Mouse (Mus musculus) forebrain, embryonic 13.5 days (tissue): ENCODE results near the gene Ksr1. TPM values are rescaled to one million over a fixed set of nuclear protein-coding genes. Genes with fewer than 3 reads are reported as not detected.
"Not testable (repeated sequence)": the region's sequence is repeated elsewhere in the genome, so short reads cannot be mapped to it uniquely, and the experiment has no call there.

Source experiments
- ATAC-seq: fragments of 200-750 bp; cut with Nextera tagmentation; 2 replicates; pipeline ENCODE4 v1.8.0; 2017
- H3K27ac ChIP-seq: fragments of 300-500 bp; sonication (generic); 2 replicates; pipeline ENCODE4 v1.5.1; 2015; ENCODE audit warnings: inconsistent platforms, mild to moderate bottlenecking, moderate library complexity
- H3K27me3 ChIP-seq: fragments of 300-500 bp; sonication (generic); 2 replicates; pipeline ENCODE4 v1.6.1; 2015; ENCODE audit warnings: mild to moderate bottlenecking, inconsistent platforms
- H3K36me3 ChIP-seq: fragments of 300-500 bp; sonication (generic); 2 replicates; pipeline ENCODE4 v1.6.1; 2015; ENCODE audit warnings: mild to moderate bottlenecking, inconsistent platforms; ENCODE audit not compliant: poor library complexity, severe bottlenecking
- H3K4me1 ChIP-seq: fragments of 300-500 bp; sonication (generic); 2 replicates; pipeline ENCODE4 v1.6.1; 2015; ENCODE audit warnings: inconsistent platforms
- H3K4me2 ChIP-seq: fragments of 300-500 bp; sonication (generic); 2 replicates; pipeline ENCODE4 v1.6.1; 2015; ENCODE audit warnings: inconsistent platforms, mild to moderate bottlenecking, moderate library complexity
- H3K4me3 ChIP-seq: fragments of 300-500 bp; sonication (generic); 2 replicates; pipeline ENCODE4 v1.5.1; 2015; ENCODE audit warnings: mild to moderate bottlenecking, inconsistent platforms
- H3K9ac ChIP-seq: fragments of 300-500 bp; sonication (generic); 2 replicates; pipeline ENCODE4 v1.6.1; 2015; ENCODE audit warnings: mild to moderate bottlenecking, inconsistent platforms
- H3K9me3 ChIP-seq: fragments of 300-500 bp; sonication (generic); replicated peaks from 2 replicates; pipeline ENCODE4 v1.6.1; 2016; ENCODE audit warnings: inconsistent platforms
- WGBS: fragments of 180-500 bp; shearing (Covaris S2); methylation state at CpG from one replicate; pipeline ENCODE4 v1.1.7; 2015; 5-methylcytosine and 5-hydroxymethylcytosine counted together
- polyA plus RNA-seq: library from polyadenylated mRNA; unstranded; fragments of >200 nt; fragmentation: Nextera tagmentation; extraction: Ambion mirVana; gene quantifications from 2 replicates; pipeline ENCODE4 v1.2.1, GENCODE M21; 2015

Gene Ksr1
- polyA plus RNA-seq, 1 experiment from 2014 or later: 4.1 TPM

DNA sequence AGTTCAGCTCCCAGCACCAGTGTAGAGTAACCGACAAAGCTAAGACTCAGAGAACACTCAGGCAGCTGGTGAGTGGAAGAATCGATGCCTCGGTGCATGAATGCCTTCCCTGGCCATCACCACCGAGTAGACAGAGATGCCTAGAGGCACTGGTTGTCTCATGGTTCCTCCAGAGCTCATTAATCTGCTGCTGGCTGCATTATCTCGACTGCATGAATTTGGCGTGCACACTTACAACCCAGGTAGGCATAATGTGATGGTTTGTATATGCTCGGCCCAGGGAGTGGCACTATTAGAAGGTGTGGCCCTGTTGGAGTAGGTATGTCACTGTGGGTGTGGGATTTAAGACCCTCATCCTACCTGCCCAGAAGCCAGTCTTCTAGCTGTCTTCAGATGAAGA, 137.3 kb downstream of the Ksr1 start:
- no peak overlapping the region for H3K9ac ChIP-seq
- H3K36me3 ChIP-seq: no peaks in the 10 kb centered on the region
- H3K27ac ChIP-seq: no peak overlapping the region
- no peaks in the 10 kb centered on the region for H3K9me3 ChIP-seq
- 91% methylated on average over 7 of the region's 7 CpGs for WGBS
- no peak for ATAC-seq
- no peaks in the 10 kb centered on the region for H3K4me1 ChIP-seq
- H3K27me3 ChIP-seq: no peaks in the 10 kb centered on the region
- H3K4me2 ChIP-seq: no peak overlapping the region
- H3K4me3 ChIP-seq: no peak overlapping the region

DNA sequence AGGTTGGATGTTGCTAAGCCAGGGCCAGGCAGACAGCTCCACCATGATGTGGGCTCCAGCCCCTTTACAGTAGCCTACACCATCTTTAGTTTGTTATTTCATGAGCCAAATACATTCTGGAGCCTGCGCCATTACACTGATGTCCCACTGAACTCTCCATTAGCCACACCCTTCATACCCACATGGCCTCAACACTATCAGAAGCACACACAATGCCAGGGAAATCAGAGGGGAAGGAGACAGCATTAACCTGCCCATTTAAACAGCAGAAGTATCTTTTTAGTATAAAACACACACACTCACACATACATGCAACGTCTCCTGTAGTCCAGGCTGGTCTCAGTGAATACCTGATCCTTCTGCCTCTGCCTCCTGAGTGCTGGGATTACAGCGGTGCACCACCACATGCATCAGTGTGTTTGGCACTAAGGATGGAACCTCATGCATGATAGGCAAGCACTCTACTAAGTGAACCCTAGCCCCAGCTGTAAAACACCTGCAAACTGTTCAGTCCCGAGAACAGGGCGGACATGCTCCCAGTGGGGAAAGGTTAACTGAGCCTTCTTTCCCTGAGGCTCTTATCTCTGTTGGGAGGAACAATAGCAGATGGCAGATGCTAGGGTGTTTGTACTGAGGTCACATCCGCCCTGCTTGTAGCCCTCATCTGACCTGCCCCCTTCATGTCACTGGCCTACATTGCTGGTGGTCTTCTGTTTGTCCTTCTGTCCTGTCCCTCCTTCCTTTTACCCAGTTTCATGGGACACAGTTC, 138.0 kb downstream of the Ksr1 start:
- Histone ChIP-seq H3K36me3 (no peaks in the 10 kb centered on the region), H3K27me3 (no peaks in the 10 kb centered on the region), H3K9ac (no peak overlapping the region), H3K4me1 (no peaks in the 10 kb centered on the region), H3K4me3 (no peak overlapping the region), H3K9me3 (no peaks in the 10 kb centered on the region), H3K27ac (no peak overlapping the region), H3K4me2 (no peak overlapping the region)
- no peak for ATAC-seq
- WGBS: 88% methylated on average over 6 of the region's 6 CpGs

DNA sequence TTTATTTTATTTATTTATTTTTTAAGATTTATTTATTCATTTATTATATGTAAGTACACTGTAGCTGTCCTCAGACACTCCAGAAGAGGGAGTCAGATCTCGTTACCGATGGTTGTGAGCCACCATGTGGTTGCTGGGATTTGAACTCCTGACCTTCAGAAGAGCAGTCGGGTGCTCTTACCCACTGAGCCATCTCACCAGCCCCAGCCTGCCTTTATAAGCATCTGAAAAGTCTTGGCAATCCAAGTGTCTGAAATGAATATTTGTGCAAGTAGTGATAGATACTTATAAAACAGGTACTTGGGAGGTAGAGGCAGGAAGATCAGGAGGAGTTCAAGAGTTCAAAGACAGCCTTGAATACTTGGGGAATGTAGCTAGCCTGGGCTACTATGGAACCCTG, 138.9 kb downstream of the Ksr1 start:
- not testable (repeated sequence) for H3K9ac ChIP-seq, H3K4me2 ChIP-seq, H3K4me1 ChIP-seq, H3K27ac ChIP-seq, H3K36me3 ChIP-seq, H3K27me3 ChIP-seq, H3K4me3 ChIP-seq, ATAC-seq, H3K9me3 ChIP-seq
- WGBS: 87% methylated on average over 3 of the region's 3 CpGs

DNA sequence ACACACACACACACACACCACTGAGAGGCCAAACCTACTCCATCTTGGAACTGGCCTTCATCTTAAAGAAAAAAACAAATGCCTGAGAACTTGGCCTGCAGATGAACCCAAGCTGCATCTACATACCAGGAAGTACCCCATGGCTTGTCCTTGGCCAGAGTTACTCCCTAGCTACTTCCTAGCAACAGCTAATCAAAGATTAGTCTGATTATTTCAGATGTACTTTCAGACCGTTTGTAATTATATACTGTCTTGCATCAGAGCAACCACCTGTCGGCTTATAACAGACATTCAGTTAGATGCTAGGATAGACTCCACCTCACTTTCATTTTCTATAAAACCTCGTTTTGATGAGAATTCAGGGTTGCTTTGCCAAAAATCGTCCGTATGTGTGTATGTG, 139.8 kb downstream of the Ksr1 start:
- no peak overlapping the region for H3K4me3 ChIP-seq
- 67% methylated on average over 5 of the region's 5 CpGs for WGBS

DNA sequence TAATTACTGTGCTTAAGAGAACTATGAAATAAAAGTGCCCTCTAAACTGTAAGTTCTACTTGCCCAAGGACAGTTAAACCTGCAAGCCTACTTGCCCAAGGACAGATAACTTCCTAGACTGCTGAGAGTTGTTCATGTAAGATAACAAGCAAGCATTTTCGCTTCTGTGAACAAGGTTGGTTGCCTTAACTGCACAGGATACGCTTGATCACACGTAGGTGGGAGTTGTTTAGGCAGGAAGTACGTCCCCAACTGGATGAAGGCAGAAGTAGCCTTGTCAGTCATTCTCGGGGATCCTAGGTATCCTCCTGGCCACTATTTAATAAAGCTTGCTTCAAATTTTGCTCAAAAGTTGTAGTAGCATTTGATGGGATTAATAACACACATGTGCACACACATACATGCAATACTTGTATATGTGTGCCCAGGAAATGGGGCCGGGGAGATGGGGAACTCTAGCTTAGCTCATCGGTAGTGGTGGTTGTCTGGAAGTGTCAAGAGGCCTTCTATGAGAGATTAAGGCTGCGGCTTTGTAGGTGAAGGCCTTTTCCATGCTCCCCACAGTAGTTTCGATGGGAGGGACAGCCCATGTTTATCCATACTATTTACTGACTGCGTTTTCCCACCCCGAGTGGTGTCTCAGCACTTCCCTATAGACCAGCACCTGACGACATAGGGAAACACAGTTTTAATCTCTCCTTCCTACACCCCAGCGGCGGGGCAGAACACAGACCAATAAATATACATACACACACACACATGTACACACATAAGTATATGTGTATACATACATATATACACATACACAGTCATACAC, 140.4 kb downstream of the Ksr1 start:
- Histone ChIP-seq H3K9me3 (no peaks in the 10 kb centered on the region), H3K36me3 (no peaks in the 10 kb centered on the region), H3K4me2 (no peak overlapping the region), H3K27me3 (no peaks in the 10 kb centered on the region), H3K4me1 (no peaks in the 10 kb centered on the region), H3K9ac (no peak overlapping the region), H3K4me3 (no peak overlapping the region), H3K27ac (no peak overlapping the region)
- no peak for ATAC-seq
- WGBS: 90% methylated on average over 14 of the region's 14 CpGs

More for the DNA sequence above, 139.8 kb downstream of the Ksr1 start:
- no peak for ATAC-seq
- Histone ChIP-seq H3K36me3 (no peaks in the 10 kb centered on the region), H3K27me3 (no peaks in the 10 kb centered on the region), H3K27ac (no peak overlapping the region), H3K9ac (no peak overlapping the region), H3K4me1 (no peaks in the 10 kb centered on the region), H3K9me3 (no peaks in the 10 kb centered on the region), H3K4me2 (no peak overlapping the region)

DNA sequence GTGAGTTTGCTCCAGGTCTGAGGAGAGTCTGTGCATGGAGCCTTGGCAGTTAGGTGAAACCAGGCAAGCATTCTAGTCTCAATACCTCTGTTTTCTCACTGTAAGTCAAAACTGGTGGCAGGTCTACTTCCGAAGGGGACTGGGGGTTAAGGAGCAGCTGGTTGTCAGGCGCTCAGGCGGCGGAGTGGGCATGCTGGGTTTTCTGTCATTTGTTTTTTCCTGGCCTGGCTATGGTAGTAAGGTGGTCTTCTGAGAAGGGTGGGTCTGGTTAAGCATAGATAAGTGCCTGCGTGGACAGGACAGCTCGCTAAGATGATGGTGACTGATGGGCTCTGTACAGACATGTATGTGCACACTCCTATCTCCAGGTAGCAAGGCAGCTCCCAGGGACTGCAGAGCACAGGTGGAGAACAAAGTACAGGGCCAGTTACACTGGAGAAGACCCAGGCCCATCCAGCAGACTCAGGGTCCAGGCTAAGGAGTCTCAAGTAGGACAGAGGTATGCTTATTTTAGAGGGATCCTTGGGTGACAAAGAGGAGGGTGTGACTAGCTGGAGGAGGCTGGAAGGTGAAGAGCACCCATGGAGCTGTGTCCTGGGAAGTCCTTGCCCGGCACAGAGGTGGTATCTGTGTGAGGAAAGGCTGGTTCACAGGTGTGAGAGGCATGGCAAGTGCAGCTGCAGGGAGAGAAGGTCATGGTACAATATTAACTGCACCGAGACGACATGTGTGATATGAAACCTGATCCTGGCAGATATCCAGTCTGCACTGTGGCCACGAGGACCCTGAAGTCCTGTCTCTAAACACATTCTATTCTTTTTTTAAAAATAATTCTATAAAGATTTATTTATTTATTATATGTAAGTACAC, 142.2 kb downstream of the Ksr1 start:
- H3K4me1 ChIP-seq: no peaks in the 10 kb centered on the region
- H3K9me3 ChIP-seq: no peaks in the 10 kb centered on the region
- 91% methylated on average over 10 of the region's 10 CpGs for WGBS
- no peak for ATAC-seq
- no peaks in the 10 kb centered on the region for H3K36me3 ChIP-seq
- no peak overlapping the region for H3K4me3 ChIP-seq
- no peaks in the 10 kb centered on the region for H3K27me3 ChIP-seq
- no peak overlapping the region for H3K27ac ChIP-seq
- no peak overlapping the region for H3K4me2 ChIP-seq
- H3K9ac ChIP-seq: no peak overlapping the region

DNA sequence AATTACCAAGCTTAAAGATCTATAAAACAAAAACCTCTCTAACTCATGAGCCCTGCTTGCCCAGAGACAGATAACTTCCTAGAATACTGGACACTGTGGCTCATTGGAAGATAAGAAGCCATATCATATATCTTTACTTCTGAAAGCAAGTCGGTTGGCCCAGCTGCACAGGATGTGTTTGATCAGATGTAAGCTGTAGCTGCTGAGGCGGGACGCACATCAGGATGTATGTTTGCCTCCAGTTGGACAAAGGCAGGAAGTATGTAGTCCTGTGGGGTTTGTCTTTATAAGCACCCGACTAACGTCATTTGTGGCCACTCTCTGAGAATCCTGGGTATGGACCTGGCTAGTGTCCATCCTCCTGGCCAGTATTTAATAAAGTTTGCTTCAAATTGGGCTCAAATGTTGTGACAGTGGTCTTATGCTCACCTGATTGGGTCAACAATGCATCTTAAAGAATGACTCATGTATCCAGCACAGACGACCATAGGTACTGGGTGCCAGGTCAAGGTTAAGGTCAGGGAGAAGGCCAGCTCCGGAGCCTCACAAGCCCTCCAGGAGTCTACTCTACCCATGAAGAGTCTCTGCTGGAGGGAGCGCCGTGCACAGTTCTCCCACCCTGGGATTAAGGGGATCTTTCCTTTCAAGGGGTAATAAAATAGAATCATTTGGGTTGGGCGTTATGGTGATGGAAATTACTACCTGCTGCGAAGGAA, 143.0 kb downstream of the Ksr1 start:
- H3K27ac ChIP-seq: no peak overlapping the region
- no peak overlapping the region for H3K9ac ChIP-seq
- H3K4me2 ChIP-seq: no peak overlapping the region
- H3K9me3 ChIP-seq: no peaks in the 10 kb centered on the region
- no peaks in the 10 kb centered on the region for H3K27me3 ChIP-seq
- no peak overlapping the region for H3K4me3 ChIP-seq
- no peak for ATAC-seq
- 87% methylated on average over 11 of the region's 11 CpGs for WGBS
- H3K4me1 ChIP-seq: no peaks in the 10 kb centered on the region
- no peaks in the 10 kb centered on the region for H3K36me3 ChIP-seq

DNA sequence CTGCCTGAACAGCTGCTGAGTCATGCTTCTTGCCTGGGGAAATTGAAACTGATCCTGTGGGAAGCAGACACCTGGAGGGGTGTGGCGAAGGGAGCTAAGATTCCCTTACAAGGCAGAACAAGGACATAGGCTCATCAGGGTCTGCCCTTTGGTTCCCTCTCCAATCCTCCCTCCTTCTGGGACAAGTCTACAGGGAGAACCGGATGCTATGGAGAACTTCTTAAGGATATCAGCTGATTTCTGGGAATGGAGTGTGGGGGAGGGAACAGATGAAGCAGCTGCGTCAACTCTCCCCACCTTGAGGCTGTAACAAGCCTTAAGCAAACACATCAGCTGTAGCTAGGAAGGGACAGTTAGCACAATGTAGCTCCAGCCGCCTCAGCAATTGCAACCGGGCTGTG, 143.7 kb downstream of the Ksr1 start:
- Histone ChIP-seq H3K27me3 (no peaks in the 10 kb centered on the region), H3K4me2 (no peak overlapping the region), H3K4me1 (no peaks in the 10 kb centered on the region), H3K27ac (no peak overlapping the region), H3K36me3 (no peaks in the 10 kb centered on the region), H3K4me3 (no peak overlapping the region), H3K9ac (no peak overlapping the region), H3K9me3 (peaks cover 3% of the 10 kb centered on the region; the same call in 1 of the 2 replicates)
- no peak for ATAC-seq
- WGBS: 83% methylated on average over 5 of the region's 5 CpGs

DNA sequence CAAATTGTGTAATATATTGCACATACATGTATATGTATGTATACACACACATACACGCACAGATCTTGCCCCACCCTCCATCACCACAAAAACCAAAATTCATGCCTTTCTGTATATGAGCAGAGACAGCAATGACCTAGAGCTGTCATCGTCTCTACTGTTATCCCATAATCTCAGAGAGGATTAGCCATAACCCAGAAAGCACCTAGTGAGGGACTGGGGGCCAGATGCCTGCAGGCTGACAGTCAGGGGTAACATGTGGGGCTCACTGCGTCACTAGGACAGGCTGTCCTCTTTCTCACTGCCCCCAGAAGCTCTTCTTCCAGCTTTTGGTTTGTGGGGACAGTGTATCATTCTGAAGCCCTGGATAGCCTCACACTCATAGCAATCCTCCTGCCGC, 144.3 kb downstream of the Ksr1 start:
- no peaks in the 10 kb centered on the region for H3K27me3 ChIP-seq
- H3K9ac ChIP-seq: no peak overlapping the region
- H3K4me3 ChIP-seq: no peak overlapping the region
- no peaks in the 10 kb centered on the region for H3K36me3 ChIP-seq
- H3K4me2 ChIP-seq: no peak overlapping the region
- H3K27ac ChIP-seq: no peak overlapping the region
- ATAC-seq: no peak
- peaks cover 5% of the 10 kb centered on the region for H3K9me3 ChIP-seq
- H3K4me1 ChIP-seq: no peaks in the 10 kb centered on the region
- 87% methylated on average over 4 of the region's 4 CpGs for WGBS

DNA sequence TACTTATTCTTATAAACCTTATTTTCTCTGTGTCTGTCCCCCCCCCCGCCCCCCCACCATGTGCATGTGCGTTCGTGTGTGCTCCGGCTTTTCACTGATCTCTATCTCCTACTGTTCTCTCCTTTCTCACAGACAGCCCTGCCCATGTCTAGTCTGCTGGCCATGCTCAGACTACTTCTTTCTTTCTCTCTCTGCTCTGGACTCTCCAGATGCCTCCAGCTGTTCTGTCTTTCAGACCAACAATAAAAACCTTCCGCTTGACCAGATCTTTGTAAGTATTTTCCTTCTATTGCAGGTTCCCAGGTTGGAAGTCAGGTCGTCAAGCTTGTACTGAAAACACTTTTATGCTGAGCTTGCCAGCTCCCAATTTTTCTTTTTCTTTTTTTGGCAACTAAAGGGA, 147.1 kb downstream of the Ksr1 start:
- WGBS: 15% methylated on average over 6 of the region's 6 CpGs
- Histone ChIP-seq H3K9ac (no peak overlapping the region), H3K9me3 (peaks cover 5% of the 10 kb centered on the region), H3K27me3 (no peaks in the 10 kb centered on the region), H3K36me3 (no peaks in the 10 kb centered on the region), H3K4me1 (no peaks in the 10 kb centered on the region), H3K4me3 (no peak overlapping the region), H3K4me2 (no peak overlapping the region), H3K27ac (no peak overlapping the region)
- no peak for ATAC-seq

DNA sequence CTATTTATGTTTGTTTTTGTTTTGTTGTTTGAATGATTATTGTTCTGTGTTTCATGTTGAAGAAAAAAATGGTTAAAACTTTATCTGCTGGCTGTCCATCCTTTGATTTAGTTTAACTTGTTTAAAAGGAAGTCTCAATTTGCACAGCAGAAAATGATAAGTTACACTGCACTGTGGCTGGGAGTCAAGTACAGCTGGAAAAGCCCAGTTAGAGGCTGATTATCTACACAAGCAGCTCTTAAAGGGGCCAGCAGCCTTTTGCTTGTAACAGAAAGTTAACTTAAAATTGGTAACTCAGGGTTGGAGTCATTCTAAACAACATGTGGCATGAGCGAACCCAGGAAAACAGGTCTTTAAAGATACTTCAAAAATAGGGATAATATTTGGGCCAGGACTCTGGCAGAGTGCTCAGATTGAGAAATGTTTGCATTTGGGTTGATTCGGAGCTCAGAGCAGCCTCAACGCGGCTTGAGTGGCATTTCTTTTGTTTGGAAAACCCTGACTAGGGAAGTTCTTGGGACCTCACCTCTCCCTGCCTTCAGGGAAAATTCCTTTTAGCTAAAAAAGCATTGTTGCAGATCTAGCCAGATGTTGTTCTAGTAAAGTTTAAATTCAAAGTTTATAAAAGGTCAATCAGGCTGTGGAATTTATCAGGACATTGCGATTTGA, 155.2 kb downstream of the Ksr1 start:
- H3K4me1 ChIP-seq, H3K4me3 ChIP-seq, ATAC-seq, H3K4me2 ChIP-seq, H3K27me3 ChIP-seq, H3K9ac ChIP-seq, H3K36me3 ChIP-seq, H3K27ac ChIP-seq, H3K9me3 ChIP-seq: not testable (repeated sequence)
- WGBS: 78% methylated on average over 5 of the region's 5 CpGs
